Mouse (Mus musculus) gastrocnemius, postnatal 25 days (tissue): ENCODE measurements around the gene Prom2. TPM values are rescaled to one million over a fixed set of nuclear protein-coding genes. Genes with fewer than 3 reads are reported as not detected.
A peak's percentile ranks its signal among the peaks of the same experiment; 100 is the strongest.

Experiments
- DNase-seq: peaks from one replicate; pipeline ENCODE4 v3.0.0; 2022
- total RNA-seq, 2 experiments: library from RNA; stranded (reverse); gene quantifications; 1 replicate in 1 of 2; 2 replicates in 1 of 2; pipeline ENCODE4 v1.2.3; 2021

Prom2 gene
- total RNA-seq, 2 experiments from 2014 or later, result not detected

DNA sequence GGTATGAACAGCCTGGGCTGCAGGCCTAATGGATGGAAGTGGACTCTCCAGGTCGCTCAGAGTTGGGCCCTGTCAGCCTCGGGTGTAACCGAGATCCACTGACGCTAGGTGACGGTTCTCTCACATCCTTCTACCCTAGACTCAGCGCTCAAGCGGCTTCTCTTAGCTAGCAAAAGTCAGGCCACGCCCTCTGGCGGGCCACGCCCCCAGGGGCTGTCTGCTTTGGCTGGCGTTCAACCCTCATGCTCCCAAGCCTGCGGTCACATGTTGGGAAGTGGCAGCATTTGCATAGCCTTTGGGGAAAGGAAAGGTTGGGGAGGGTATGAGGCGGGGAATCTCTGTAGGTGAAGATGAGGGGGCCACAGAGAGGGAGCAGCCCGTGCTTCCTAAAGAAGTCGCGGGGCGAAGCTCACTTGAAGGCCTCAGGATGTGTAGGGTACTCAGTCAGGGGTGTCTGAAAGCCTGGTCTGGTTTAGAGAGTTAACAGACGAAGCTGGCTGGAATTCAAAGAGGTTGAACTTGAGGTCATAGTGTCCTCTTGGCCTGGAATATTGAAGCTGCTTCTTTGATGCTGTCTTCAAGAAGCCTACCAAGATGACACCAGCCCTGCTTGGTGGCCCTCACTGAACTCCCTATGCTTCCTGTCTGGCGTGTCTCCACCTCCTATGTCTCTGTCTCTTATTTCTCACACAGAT is 56.6 kb downstream of the Prom2 start:
- DNase-seq, result peak; percentile 45

DNA sequence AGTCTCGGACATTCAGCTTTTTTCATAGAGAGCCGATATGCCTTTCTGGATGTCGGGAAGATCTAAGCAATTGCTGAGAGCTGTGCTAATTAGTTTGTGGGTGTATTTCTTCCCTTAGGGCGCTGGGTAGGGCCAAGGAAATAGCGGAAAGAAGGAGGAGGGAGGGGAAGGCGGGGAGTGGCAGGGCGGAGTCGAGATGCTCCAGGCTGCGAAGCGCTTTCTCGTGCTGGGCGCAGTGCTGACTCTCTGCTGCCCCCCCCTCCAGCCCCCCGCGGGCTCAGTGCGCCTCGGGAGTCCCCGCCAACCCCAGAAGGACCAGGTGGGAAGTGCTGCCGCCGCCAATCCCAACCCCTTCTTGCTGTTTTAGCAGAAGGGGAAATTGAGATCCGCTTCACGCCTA is 58.3 kb downstream of the Prom2 start:
- DNase-seq, result peak; percentile 29

DNA sequence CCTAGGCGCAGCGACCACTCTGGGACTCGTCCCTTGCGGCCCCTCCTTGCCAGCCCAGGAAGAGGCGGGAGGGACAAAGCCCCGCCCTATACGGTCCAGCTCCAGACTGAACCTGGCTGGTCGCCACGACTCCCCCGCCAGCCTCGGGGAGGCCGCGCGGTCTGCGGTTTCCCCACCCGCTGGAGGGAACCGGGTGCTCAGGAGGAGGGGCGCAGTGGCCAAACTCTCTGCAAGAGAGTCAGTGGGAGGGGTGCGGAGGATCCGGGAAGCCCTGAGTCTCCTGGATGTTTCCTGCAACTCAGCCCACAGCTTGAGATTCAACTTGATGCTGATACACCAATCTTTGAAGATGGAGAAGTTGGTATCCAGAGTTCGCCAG is 58.7 kb downstream of the Prom2 start:
- peak; percentile 70 for DNase-seq

DNA sequence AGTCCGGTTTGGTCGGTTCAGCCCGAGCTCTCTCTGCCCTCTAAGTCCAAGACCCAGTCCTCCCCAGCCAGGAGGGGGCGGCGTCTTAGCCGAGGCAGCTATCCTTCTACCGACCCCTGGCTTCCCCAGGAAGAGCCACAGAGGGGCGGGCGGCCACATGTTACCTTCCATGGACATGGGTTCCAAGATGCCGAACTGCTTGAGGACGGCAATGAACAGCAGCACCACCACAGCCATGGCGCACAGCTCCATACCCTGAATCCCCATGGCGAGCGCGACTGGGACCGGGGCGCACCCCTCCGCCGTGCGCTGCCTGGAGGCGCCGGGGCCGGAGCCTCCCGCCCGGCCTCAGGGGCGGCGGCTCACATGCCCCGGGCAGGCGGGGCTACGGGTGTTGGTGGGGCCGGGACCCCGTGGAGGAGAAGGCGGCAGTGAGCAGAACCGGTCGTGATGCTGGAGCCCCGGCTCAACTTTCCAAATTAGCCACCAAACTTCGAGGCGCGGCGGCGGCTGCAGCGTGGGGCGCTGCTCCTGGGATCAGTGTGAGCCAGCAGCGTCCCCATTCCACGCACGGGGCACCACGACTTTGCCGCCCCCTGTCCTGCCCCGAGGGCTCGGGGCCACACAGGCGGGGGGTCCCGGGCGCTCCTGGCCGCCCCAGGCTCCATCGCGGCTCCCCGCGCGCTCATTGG is 59.3 kb downstream of the Prom2 start:
- DNase-seq, result no peak

DNA sequence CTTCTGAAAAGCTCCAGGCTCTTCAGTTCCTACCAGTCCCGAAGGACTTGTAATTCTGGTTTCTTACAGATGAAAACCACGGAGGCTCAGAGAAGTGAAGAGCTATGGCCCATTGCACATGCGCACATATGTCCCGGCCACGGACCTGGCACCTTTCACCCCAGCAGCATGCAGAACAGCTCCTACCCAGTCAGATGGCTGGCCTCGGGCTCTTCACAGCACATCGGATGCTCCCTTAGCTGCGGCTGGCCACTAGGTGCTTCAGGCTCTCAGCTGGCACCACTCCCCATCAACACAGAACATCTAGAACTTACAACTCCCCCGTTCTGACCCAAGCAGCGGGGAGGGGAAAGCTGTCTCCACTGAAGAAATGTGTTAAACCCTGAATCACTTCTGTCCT is 61.5 kb downstream of the Prom2 start:
- DNase-seq, result no peak

DNA sequence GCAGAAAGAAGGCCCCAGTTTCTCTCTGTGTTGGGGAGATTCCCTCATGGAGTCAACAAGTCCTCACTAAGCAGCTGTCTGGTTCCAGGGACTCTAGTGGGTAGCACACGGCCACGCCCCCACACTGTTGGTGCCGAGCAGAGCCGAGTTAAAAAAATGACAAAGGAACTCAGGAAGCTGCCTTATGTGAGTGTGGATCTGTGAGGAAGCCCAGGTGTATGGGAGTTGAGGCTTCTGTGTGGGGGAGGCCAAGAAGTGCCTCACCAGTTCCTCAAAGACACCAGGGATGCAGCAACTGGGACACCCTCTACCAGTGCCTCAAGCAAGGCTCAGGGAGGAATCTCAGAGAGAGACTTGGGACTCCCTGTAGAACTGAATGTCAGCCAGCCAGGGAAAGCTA is 62.1 kb downstream of the Prom2 start:
- no peak for DNase-seq

Other genes with a start within 250 kb of the Prom2 start
- gene Dusp2, start 205.3 kb downstream of the Prom2 start, total RNA-seq, result 1 to 10 TPM in 1 of 2 experiments, under 1 TPM in 1; 0.91 to 1.1 TPM
- not detected for gene Astl, start 202.8 kb downstream of the Prom2 start, total RNA-seq
- under 1 TPM; 0.64 to 0.67 TPM for gene Adra2b, start 178.3 kb downstream of the Prom2 start, total RNA-seq
- gene Gpat2, start 116.3 kb downstream of the Prom2 start, total RNA-seq, result not detected
- gene Fahd2a, start 96.9 kb downstream of the Prom2 start, total RNA-seq, result 10 to 100 TPM; 21.5 to 21.9 TPM
- gene Kcnip3, start 19.4 kb downstream of the Prom2 start, total RNA-seq, result under 1 TPM; 0.28 to 0.38 TPM
- 1 to 10 TPM; 1.7 to 2.1 TPM for gene Zfp661, start 45.6 kb upstream of the Prom2 start, total RNA-seq
- 10 to 100 TPM; 78.9 to 79.3 TPM for gene Mrps5, start 45.8 kb upstream of the Prom2 start, total RNA-seq
- gene Mal, start 115.2 kb upstream of the Prom2 start, total RNA-seq, result 1 to 10 TPM; 4.6 to 6.1 TPM
- gene Mall, start 188.5 kb upstream of the Prom2 start, total RNA-seq, result 1 to 10 TPM; 3.7 to 5.5 TPM
- gene Nphp1, start 247.4 kb upstream of the Prom2 start, total RNA-seq, result 10 to 100 TPM; 16.7 to 20.0 TPM